Mouse (Mus musculus): ENCODE data around the gene Sugt1. TPM values are rescaled to one million over a fixed set of nuclear protein-coding genes. Genes with fewer than 3 reads are reported as not detected.

The Sugt1 gene
- polyA plus RNA-seq, 1 experiment from 2014 or later, result 112 TPM

- Histone ChIP-seq H3K4me3 (replicated peaks) (no peak overlapping the region), H3K36me3 (peaks cover 73% of the 10 kb centered on the region), H3K9me3 (replicated peaks) (no peaks in the 10 kb centered on the region), H3K27ac (replicated peaks) (no peak overlapping the region), H3K4me2 (replicated peaks) (no peak overlapping the region), H3K27me3 (no peaks in the 10 kb centered on the region), H3K4me1 (no peaks in the 10 kb centered on the region), H3K9ac (no peak overlapping the region)
- no peak for ATAC-seq (ENCODE audit: insufficient number of reproducible peaks, low FRiP score, low TSS enrichment, low read depth)
- 93% methylated on average over 3 of the region's 3 CpGs for WGBS
Measured at GRCm38 (mm10) chr14:79606867-79607266, 19.4 kb downstream of the Sugt1 start.

DNA sequence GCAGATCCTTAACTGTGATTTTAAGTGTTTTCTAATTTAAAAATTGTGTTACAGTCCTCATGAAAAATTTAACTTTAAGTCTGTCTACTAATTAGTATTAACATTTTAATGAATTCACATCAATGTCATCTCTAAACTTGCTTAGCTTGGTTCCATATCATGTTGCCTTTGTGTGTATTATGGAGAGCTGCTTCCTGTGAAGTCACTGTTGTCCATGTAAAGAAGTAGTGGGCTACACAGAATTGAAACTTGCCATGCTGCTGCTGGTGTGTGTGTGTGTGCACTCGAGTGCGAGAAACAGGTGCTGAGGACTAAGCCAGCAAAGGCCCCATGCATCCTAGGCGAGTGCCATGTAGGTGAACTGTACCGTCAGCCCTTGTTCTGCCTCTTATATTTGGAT lies 19.9 kb downstream of the Sugt1 start:
- no peak overlapping the region for H3K4me2 ChIP-seq (replicated peaks)
- no peak overlapping the region for H3K9ac ChIP-seq
- WGBS, result 91% methylated on average over 4 of the region's 4 CpGs
- H3K4me3 ChIP-seq (replicated peaks), result no peak overlapping the region
- H3K4me1 ChIP-seq, result no peaks in the 10 kb centered on the region
- peaks cover 73% of the 10 kb centered on the region for H3K36me3 ChIP-seq
- no peak for ATAC-seq (ENCODE audit: insufficient number of reproducible peaks, low FRiP score, low TSS enrichment, low read depth)
- H3K27ac ChIP-seq (replicated peaks), result no peak overlapping the region
- H3K27me3 ChIP-seq, result no peaks in the 10 kb centered on the region
- H3K9me3 ChIP-seq (replicated peaks), result no peaks in the 10 kb centered on the region

GRCm38 (mm10) chr14:79608286-79608685 lies 20.8 kb downstream of the Sugt1 start:
- Histone ChIP-seq H3K27ac (replicated peaks) (no peak overlapping the region), H3K27me3 (no peaks in the 10 kb centered on the region), H3K4me3 (replicated peaks) (no peak overlapping the region), H3K9ac (no peak overlapping the region), H3K4me1 (no peaks in the 10 kb centered on the region), H3K36me3 (peaks cover 75% of the 10 kb centered on the region), H3K4me2 (replicated peaks) (no peak overlapping the region), H3K9me3 (replicated peaks) (no peaks in the 10 kb centered on the region)
- WGBS, result 94% methylated on average over 6 of the region's 6 CpGs
- no peak for ATAC-seq (ENCODE audit: insufficient number of reproducible peaks, low FRiP score, low TSS enrichment, low read depth)

DNA sequence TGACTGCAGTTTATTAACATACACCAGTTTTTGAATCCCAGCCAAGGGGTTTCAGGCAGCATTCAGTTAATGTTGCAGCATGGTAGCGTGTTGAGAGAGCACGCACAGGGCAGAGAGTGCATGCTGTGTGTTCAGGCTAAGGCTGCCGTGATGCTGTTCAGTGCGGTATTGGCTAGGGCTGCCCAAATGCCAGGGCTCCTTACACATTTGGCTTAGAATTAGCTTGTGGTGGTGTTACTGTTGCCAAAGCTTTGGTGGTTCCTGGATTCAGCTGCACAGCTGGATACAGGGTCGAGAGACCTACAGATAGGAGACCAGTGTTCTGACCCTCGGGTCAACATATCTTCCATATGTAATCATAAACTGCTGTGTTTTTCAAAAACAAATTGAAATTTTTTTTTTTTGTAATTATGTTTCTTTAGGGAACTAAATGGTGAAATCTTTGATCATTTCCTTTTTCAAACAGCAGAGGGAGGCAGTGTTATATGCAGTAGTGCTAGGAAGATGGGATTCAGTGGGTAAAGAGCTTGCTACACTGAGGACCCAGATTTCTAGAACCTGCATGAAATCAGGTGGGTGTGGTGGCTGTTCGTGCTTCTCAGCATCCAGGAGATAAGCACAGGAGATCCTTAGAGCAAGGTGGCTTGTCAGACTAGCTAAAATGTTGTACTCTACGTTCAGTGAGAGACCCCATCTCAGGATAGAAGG lies 29.8 kb downstream of the Sugt1 start:
- no peaks in the 10 kb centered on the region for H3K27me3 ChIP-seq
- no peak for ATAC-seq (ENCODE audit: insufficient number of reproducible peaks, low FRiP score, low TSS enrichment, low read depth)
- WGBS, result 78% methylated on average over 8 of the region's 8 CpGs
- H3K9ac ChIP-seq, result no peak overlapping the region
- no peaks in the 10 kb centered on the region for H3K4me1 ChIP-seq
- H3K4me3 ChIP-seq (replicated peaks), result no peak overlapping the region
- H3K36me3 ChIP-seq, result peaks cover 58% of the 10 kb centered on the region
- no peak overlapping the region for H3K27ac ChIP-seq (replicated peaks)
- no peaks in the 10 kb centered on the region for H3K9me3 ChIP-seq (replicated peaks)
- no peak overlapping the region for H3K4me2 ChIP-seq (replicated peaks)

GRCm38 (mm10) chr14:79619802-79620201 lies 32.3 kb downstream of the Sugt1 start:
- no peak for ATAC-seq (ENCODE audit: insufficient number of reproducible peaks, low FRiP score, low TSS enrichment, low read depth)
- H3K27ac ChIP-seq (replicated peaks), result no peak overlapping the region
- H3K4me1 ChIP-seq, result no peaks in the 10 kb centered on the region
- no peak overlapping the region for H3K4me2 ChIP-seq (replicated peaks)
- no peak overlapping the region for H3K9ac ChIP-seq
- peaks cover 52% of the 10 kb centered on the region for H3K36me3 ChIP-seq
- no peaks in the 10 kb centered on the region for H3K27me3 ChIP-seq
- H3K4me3 ChIP-seq (replicated peaks), result no peak overlapping the region
- 93% methylated on average over 7 of the region's 7 CpGs for WGBS
- no peaks in the 10 kb centered on the region for H3K9me3 ChIP-seq (replicated peaks)

DNA sequence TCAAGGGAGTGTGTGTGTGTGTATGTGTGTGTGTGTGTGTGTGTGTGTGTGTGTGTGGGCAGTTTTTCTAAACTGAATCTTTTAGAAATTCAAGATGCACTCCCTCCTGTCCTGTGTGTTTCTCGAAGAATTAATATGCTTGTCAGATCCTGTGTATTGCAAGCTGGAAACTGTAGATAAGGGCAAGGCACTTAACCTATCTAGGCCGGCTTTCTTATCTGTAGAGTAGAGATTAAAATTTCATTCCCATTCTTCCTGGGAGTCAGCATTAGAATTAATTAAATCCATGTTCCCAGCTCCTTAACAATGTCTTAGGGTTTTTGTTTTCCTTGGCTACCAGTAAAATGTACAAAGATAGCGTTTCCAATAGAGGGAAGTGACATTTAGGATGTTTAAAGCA lies 33.7 kb downstream of the Sugt1 start:
- Histone ChIP-seq H3K27ac (replicated peaks) (no peak overlapping the region), H3K4me3 (replicated peaks) (no peak overlapping the region), H3K4me1 (no peaks in the 10 kb centered on the region), H3K9ac (no peak overlapping the region), H3K27me3 (no peaks in the 10 kb centered on the region), H3K9me3 (replicated peaks) (no peaks in the 10 kb centered on the region), H3K4me2 (replicated peaks) (no peak overlapping the region), H3K36me3 (peaks cover 59% of the 10 kb centered on the region)
- 86% methylated on average over 3 of the region's 3 CpGs for WGBS
- no peak for ATAC-seq (ENCODE audit: insufficient number of reproducible peaks, low FRiP score, low TSS enrichment, low read depth)

DNA sequence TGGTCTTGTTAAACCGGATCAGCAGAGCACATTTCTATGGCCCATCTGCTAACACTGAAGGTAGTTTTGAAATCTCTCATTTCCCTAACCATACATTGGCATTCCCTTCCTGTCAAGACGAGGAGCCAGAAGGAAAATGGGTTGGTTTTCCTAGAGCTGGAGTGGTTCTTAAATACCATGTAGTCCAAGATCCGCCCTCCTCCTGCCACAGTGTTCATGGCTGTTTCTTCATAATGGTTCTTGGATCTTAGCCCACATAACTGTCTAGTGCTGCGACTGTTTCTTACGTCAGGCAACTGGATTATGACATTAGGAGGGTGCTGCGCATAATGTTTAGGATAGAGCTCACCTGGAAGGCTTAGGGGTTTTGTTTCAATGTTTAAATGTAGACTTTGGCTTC lies 44.8 kb downstream of the Sugt1 start:
- no peaks in the 10 kb centered on the region for H3K4me1 ChIP-seq
- H3K36me3 ChIP-seq, result peaks cover 19% of the 10 kb centered on the region
- H3K27me3 ChIP-seq, result no peaks in the 10 kb centered on the region
- ATAC-seq (ENCODE audit: insufficient number of reproducible peaks, low FRiP score, low TSS enrichment, low read depth), result no peak
- H3K9me3 ChIP-seq (replicated peaks), result no peaks in the 10 kb centered on the region
- H3K4me3 ChIP-seq (replicated peaks), result no peak overlapping the region
- H3K9ac ChIP-seq, result no peak overlapping the region
- WGBS, result 74% methylated on average over 6 of the region's 6 CpGs
- H3K27ac ChIP-seq (replicated peaks), result no peak overlapping the region
- H3K4me2 ChIP-seq (replicated peaks), result no peak overlapping the region

GRCm38 (mm10) chr14:79633196-79633595 lies 45.7 kb downstream of the Sugt1 start:
- H3K9ac ChIP-seq, result no peak overlapping the region
- no peaks in the 10 kb centered on the region for H3K4me1 ChIP-seq
- H3K4me2 ChIP-seq (replicated peaks), result no peak overlapping the region
- H3K27me3 ChIP-seq, result no peaks in the 10 kb centered on the region
- peaks cover 16% of the 10 kb centered on the region for H3K36me3 ChIP-seq
- no peak for ATAC-seq (ENCODE audit: insufficient number of reproducible peaks, low FRiP score, low TSS enrichment, low read depth)
- no peak overlapping the region for H3K27ac ChIP-seq (replicated peaks)
- H3K9me3 ChIP-seq (replicated peaks), result no peaks in the 10 kb centered on the region
- 89% methylated on average over 2 of the region's 2 CpGs for WGBS
- H3K4me3 ChIP-seq (replicated peaks), result no peak overlapping the region

- H3K4me2 ChIP-seq (replicated peaks), result no peak overlapping the region
- no peak overlapping the region for H3K4me3 ChIP-seq (replicated peaks)
- H3K4me1 ChIP-seq, result no peaks in the 10 kb centered on the region
- H3K27me3 ChIP-seq, result no peaks in the 10 kb centered on the region
- WGBS, result 71% methylated on average over 4 of the region's 4 CpGs
- no peak overlapping the region for H3K27ac ChIP-seq (replicated peaks)
- no peaks in the 10 kb centered on the region; the same call in 1 of the 2 replicates for H3K36me3 ChIP-seq
- no peak overlapping the region for H3K9ac ChIP-seq
- no peaks in the 10 kb centered on the region for H3K9me3 ChIP-seq (replicated peaks)
- ATAC-seq (ENCODE audit: insufficient number of reproducible peaks, low FRiP score, low TSS enrichment, low read depth), result no peak
Measured at GRCm38 (mm10) chr14:79636814-79637213, 49.3 kb downstream of the Sugt1 start.

DNA sequence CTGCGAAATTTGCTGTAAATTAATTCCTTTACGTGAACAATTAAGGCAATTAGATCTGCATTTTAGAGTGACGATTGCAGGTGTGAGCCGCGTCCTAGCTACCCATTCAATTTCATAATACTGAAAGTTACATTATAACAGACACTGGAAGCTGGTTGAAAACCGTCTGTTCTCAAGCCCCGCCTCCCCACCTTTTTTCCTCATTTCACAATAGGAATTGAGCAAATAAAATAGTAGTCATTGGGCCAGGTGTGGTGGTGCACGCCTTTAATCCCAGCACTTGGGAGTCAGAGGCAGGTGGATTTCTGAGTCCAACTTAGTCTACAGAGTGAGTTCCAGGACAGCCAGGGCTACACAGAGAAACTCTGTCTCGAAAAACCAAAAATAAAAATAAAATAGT lies 54.6 kb downstream of the Sugt1 start:
- WGBS, result 73% methylated on average over 9 of the region's 9 CpGs

GRCm38 (mm10) chr14:79645378-79645777 lies 57.9 kb downstream of the Sugt1 start:
- no peak overlapping the region for H3K4me2 ChIP-seq (replicated peaks)
- ATAC-seq (ENCODE audit: insufficient number of reproducible peaks, low FRiP score, low TSS enrichment, low read depth), result no peak

More for the DNA sequence above, 54.6 kb downstream of the Sugt1 start:
- ATAC-seq (ENCODE audit: insufficient number of reproducible peaks, low FRiP score, low TSS enrichment, low read depth), result no peak
- Histone ChIP-seq H3K4me1 (no peaks in the 10 kb centered on the region), H3K36me3 (no peaks in the 10 kb centered on the region), H3K4me3 (replicated peaks) (no peak overlapping the region), H3K27me3 (no peaks in the 10 kb centered on the region), H3K4me2 (replicated peaks) (no peak overlapping the region), H3K9me3 (replicated peaks) (no peaks in the 10 kb centered on the region), H3K27ac (replicated peaks) (no peak overlapping the region), H3K9ac (no peak overlapping the region)

GRCm38 (mm10) chr14:79649680-79650079 lies 62.2 kb downstream of the Sugt1 start:
- H3K9me3 ChIP-seq (replicated peaks), result no peaks in the 10 kb centered on the region
- no peak overlapping the region for H3K27ac ChIP-seq (replicated peaks)
- no peaks in the 10 kb centered on the region for H3K4me1 ChIP-seq
- H3K4me3 ChIP-seq (replicated peaks), result no peak overlapping the region
- WGBS, result 47% methylated on average over 3 of the region's 3 CpGs
- no peak overlapping the region for H3K4me2 ChIP-seq (replicated peaks)
- H3K36me3 ChIP-seq, result no peaks in the 10 kb centered on the region
- H3K27me3 ChIP-seq, result no peaks in the 10 kb centered on the region
- no peak overlapping the region for H3K9ac ChIP-seq
- no peak for ATAC-seq (ENCODE audit: insufficient number of reproducible peaks, low FRiP score, low TSS enrichment, low read depth)

More at GRCm38 (mm10) chr14:79645378-79645777, 57.9 kb downstream of the Sugt1 start:
- 34% methylated on average over 11 of the region's 11 CpGs for WGBS
- Histone ChIP-seq H3K9ac (no peak overlapping the region), H3K4me1 (no peaks in the 10 kb centered on the region), H3K4me3 (replicated peaks) (no peak overlapping the region), H3K36me3 (no peaks in the 10 kb centered on the region), H3K27ac (replicated peaks) (no peak overlapping the region), H3K27me3 (no peaks in the 10 kb centered on the region), H3K9me3 (replicated peaks) (no peaks in the 10 kb centered on the region)

Data from embryonic facial prominence, embryonic 15.5 days (tissue).